Mouse (Mus musculus) brain, embryonic 18.5 days (tissue): ENCODE data around the gene Gm20518.

Source experiments
- DNase-seq: peaks from one replicate; pipeline ENCODE4 v3.0.0-alpha.2; 2012; ENCODE audit warnings: low read depth, low spot score

Gm20518 gene

DNA sequence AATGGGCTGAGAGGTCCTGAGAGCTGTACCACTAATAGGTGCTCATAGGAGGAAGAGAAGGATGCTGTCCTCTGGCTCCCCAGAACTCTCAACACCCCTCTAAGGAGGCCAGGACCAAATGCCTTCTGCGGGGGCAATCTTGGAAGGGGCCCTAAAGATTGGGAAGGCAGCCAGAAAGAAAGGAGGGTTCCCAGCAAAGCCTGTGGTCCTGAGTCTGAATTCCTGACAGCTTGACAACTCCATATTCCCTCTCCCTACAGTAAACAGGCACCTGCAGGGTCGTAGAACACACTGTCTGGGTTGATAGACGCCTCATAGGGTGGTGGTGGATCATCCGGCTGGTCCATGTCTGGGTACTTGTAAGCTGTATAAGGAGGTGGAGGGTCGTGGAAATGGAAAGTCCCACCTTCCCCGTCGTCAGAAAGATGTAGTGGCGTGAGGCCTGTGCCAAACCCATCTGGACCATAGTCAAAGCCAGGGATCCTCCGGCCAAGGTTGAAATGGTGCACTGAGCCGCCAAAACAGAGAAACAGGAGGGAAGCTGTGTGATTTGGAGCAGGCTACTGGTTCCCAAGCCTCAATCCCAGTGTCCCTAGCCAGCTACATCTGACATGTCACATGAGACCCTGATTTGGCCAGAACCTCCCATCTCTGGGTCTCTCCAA, 47.6 kb downstream of the Gm20518 start:
- no peak for DNase-seq

GRCm38 (mm10) chr16:17842437-17842836, 49.0 kb downstream of the Gm20518 start:
- DNase-seq: no peak

GRCm38 (mm10) chr16:17839976-17840375, 51.5 kb downstream of the Gm20518 start:
- no peak for DNase-seq

- DNase-seq: no peak
Observed at GRCm38 (mm10) chr16:17838051-17838450, 53.4 kb downstream of the Gm20518 start, which contains the start of gene Car15. TSS of gene Car15 (minus strand) at chr16:17838364.

- no peak for DNase-seq
Observed at GRCm38 (mm10) chr16:17835481-17835880, 56.0 kb downstream of the Gm20518 start.

DNA sequence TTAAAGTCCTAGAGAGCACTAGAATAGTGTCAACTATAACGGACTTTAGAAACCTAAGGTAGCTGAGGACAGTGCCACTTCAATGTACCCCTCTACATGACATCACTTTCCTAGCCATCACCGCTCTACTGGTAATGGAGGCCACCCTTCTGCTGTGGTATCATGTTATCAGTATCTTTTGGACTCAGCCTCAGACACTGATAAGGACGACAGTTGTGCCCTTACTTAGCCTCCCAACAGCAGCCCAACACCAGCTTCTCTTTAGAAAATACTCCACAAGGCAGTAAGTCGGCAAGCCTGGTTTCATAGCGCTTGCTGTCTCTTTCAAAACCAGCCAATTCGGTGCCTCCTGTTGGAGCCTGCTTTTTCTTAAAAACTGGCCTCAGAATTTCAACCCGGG, 56.9 kb downstream of the Gm20518 start:
- no peak for DNase-seq

DNA sequence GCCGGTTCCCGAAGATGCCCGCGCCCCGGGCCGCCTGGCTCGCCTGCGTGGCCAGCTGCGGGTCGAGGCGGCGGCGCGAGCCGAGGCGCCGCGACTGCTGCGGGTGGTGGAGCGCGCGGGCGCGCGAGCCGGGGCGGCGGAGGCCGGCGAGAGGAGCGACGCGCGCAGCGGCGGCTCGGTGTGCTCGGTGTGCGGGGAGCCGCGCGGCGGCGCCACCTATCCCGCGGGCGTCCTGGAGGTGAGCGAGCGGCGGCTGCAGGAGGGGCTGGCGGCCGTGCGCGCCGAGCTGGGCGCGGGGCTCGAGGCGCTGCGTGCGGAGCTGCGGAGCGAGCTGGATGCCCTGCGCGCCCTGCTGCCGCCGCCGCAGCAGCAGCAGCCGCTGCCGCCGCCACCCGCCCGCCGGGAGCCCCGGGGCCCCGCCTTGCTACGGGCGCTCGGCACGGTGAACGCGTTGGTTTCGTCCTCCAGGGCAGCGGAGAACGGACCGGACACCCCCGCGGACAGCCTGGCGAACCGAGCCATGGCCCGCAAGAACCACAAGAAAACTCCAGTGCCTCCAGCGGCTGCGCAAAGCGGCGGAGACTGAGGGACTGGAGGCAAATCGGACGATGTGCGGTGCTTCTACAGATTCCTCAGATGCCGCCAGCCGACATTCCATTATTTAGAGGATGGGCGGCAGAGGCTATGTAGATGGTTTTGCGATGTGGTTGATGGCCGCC, 57.6 kb downstream of the Gm20518 start:
- DNase-seq: no peak

- DNase-seq: no peak
Observed at GRCm38 (mm10) chr16:17833321-17833680, 58.2 kb downstream of the Gm20518 start.

- DNase-seq: no peak
Observed at GRCm38 (mm10) chr16:17832821-17833220, 58.6 kb downstream of the Gm20518 start, which contains the start of gene B830017H08Rik. TSS of gene B830017H08Rik (plus strand) at chr16:17833121.

GRCm38 (mm10) chr16:17831781-17832180, 59.7 kb downstream of the Gm20518 start:
- DNase-seq: no peak

GRCm38 (mm10) chr16:17830385-17831178, 60.9 kb downstream of the Gm20518 start:
- DNase-seq: no peak

DNA sequence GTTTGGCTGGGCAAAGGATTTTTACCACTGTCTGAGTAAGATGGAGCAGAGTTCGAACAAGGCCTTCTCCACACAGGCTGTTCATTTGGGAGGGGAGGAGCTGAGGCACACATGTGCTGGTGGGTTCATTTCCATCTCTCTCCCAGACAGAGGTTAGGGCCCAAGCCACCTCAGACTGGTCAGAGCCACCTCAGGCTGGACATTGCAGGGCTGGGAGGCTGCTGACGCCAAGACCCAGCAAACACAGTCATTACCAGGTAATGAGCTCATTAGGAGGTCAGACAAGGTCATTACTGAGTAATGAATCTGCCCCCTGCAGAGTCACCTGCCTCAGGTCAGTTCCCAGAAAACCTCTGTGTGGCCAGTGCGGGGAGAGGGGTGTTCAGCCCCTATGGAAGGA, 62.6 kb downstream of the Gm20518 start:
- DNase-seq: no peak

DNA sequence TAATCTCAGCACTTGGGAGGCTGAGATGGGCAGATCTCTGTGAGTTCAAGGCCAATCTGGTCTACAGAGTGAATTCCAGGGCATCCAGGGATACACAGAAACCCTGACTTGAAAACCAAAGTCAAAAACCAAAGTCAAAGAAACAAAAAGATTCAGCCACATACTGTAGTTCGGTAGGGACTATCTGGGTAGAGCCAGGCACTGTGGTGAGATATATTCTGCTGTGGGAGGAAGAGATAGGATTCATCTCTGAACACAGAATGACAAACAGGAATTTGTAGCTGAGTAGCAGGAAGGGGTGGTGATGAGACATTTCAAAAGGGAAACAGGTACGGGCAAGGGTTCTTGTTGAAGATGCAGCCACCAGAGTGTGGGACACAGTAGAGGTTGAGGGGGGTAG, 63.2 kb downstream of the Gm20518 start:
- no peak for DNase-seq

GRCm38 (mm10) chr16:17826500-17826899, 65.0 kb downstream of the Gm20518 start:
- DNase-seq: no peak

DNA sequence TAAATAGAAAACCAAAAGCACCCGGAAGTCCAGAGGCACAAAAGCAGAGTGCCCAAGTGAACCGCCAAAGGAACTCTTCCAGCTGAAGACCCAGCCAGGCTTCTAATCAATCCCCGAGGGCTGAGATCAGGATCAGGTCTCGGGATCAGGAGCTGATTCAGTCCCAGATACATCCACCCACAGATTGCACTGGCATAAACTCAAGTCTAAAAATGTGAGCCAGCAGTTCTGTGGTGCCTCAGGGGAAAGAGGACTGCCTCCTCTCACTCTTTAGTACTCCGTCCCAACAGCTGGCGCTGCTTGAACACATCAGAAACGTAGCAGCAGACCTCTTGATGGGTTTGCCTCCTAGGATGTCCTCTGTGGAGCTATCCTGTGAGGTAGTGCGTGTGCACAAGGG, 74.9 kb downstream of the Gm20518 start:
- DNase-seq: no peak

DNA sequence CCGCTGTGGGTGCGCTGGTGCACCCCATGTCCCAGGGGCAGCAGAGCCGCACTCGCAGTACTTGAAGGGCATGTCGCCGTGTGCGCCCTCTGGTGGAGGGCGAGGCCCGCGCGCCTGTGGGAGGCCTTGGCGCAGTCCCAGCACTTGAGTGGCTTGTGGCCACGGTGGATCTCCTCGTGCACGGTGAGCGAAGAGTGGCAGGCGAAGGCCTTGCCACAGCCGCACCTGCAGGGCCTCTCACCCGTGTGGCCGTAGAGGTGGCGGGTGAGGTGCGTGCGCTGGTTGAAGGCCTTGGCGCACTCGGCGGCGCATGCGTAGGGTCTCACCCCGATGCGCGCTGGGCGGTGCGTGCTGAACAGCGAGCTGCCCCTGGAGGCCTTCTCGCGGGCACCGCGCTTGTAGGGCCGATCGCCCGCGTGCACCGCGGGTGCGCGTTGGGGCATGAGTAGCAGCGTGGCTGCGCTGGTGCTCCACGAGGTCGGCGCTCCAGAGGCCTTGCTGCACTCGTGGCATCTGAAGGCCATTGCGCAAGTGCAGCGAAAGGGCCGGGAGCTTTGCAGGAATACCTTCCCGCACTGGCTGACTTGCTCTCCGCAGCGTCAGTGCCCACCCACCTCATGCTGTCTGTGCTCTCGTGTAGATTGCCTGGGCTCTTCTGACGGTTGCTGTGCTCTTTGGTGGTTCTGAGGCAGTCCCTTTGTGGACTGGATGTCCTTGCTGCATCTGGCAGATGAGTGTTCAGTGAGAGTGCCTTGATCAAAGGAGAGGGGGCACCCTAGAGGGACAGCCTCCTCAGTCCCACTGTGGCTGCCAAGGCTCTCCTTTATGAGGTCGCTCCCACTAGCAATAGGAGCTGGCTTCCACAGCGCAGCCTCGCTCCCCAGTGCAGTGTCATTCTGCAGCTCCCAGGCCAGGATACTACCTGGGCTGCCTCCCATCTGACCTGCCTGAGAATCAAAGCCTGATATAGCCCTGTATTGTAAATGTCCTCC, 75.8 kb downstream of the Gm20518 start:
- DNase-seq: no peak

DNA sequence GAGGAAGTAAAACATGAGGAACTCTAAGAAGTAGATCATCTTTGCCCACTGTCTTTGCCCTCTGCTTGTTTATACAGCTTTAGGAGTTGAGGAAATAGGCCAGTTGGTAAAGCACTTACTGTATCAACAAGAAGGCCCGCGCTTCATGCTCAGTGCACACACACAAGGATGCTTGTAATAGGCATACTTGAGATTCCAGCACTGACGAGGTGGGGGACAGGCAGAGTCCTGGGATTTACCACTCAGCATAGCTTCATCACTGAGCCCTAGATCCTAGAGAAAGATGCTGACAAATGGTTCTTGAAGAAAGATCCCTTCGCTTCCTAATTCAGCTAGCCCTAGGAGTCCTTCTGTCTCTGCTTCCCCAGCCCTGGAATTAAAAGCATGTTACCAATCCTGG, 78.3 kb downstream of the Gm20518 start:
- DNase-seq: no peak

GRCm38 (mm10) chr16:17812120-17812519, 79.4 kb downstream of the Gm20518 start:
- DNase-seq: no peak

GRCm38 (mm10) chr16:17809711-17810110, 81.8 kb downstream of the Gm20518 start:
- DNase-seq: no peak

DNA sequence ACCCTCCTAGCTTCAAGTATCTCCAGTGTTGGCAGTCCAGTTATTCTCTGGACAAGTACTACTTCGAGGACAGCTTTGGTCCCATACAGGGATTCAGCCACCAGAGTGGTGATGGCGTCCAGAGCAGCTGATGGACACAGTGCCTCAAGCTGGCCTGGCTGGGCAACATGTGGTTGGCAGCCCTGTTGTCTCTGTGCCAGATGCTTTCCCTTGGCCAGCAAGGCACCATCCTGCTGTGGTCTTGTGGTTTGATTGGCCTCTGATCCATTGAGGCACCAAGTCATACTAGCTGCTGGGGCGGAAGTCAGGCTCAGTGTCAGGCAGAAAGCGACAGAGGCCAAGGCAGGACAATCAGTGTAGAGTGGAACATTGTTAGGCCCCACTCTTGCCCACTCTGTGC, 82.3 kb downstream of the Gm20518 start:
- no peak for DNase-seq
